Mouse (Mus musculus) stomach, postnatal 0 days (tissue): ENCODE data around the gene Igll1.

Experiments used
- CTCF ChIP-seq: IDR thresholded peaks from 2 replicates; pipeline ENCODE4 v1.5.1; 2016; ENCODE audit warnings: antibody characterized with exemption, low read depth, mild to moderate bottlenecking, moderate library complexity
- EP300 ChIP-seq: optimal IDR thresholded peaks from 2 replicates; pipeline ENCODE3; 2016; ENCODE audit warnings: antibody characterized with exemption

DNA sequence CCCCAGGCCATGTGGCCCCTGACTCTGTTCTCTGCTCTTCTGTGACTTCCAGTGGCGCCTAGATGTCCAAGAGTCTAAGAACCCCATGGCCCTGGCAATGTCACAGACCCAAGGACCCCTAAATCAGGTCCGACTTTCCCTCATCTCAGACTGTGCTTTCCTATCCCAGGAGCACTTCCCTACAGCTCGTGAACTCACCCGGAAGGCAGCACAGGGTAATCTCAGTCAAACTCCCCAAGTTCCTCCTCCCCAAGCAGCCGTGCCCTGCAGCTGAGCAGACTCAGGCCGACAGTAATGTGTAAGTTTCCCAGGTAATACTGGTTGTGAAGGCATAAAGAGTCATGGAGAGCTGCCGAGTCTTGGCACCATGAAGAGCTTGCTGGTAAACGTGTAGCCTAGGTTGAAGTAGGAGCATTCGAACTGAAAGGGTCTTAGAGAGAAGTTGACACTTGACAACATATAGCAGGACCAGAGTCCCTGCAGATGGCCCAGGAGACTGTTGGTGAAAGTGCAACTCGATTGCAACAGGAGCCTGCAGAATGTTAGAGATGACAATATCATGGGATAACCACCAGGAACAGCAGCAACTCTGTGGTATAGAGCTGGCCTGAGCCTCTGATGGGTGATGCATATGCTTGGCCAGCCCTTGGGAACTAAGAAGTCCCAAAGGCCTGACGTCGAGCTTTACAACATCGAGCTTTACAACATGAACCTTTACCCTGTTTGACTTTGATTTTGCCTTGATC is 6.9 kb downstream of the Igll1 start:
- TF ChIP-seq CTCF, result no peak
- no peak for TF ChIP-seq EP300
